Mouse (Mus musculus) left cerebral cortex, adult 9 months (tissue): ENCODE data around the gene Kri1.
"Not testable (repeated sequence)": the region's sequence is repeated elsewhere in the genome, so short reads cannot be mapped to it uniquely, and the experiment has no call there.

ENCODE experiments used
- DNase-seq, 2 experiments: peaks; one replicate each; pipeline ENCODE4 v3.0.0; 2022; ENCODE audit warnings: low spot score in 2 of 2

The Kri1 gene

GRCm38 (mm10) chr9:21274336-21274735, 13.4 kb downstream of the Kri1 start:
- no peak for DNase-seq

GRCm38 (mm10) chr9:21273520-21274228, 14.1 kb downstream of the Kri1 start:
- DNase-seq = no peak

- no peak for DNase-seq
These were observed 14.7 kb downstream of the Kri1 start for GRCm38 (mm10) chr9:21273094-21273493.

- no peak for DNase-seq
These were observed 15.4 kb downstream of the Kri1 start for GRCm38 (mm10) chr9:21272391-21272790.

- not testable (repeated sequence) for DNase-seq
These were observed 18.2 kb downstream of the Kri1 start for GRCm38 (mm10) chr9:21269590-21269989.

GRCm38 (mm10) chr9:21268305-21268704, 19.5 kb downstream of the Kri1 start:
- no peak for DNase-seq

- DNase-seq = no peak
These were observed 20.9 kb downstream of the Kri1 start for GRCm38 (mm10) chr9:21266889-21267288.

GRCm38 (mm10) chr9:21265611-21266010, 22.2 kb downstream of the Kri1 start:
- no peak for DNase-seq

GRCm38 (mm10) chr9:21265000-21265561, 22.7 kb downstream of the Kri1 start, which contains the start of gene Atg4d:
TSS of gene Atg4d (plus strand) at chr9:21265293.
- DNase-seq = peak; percentile 96 to 97

GRCm38 (mm10) chr9:21264272-21264999, 23.3 kb downstream of the Kri1 start:
- DNase-seq = no peak

- DNase-seq = no peak
These were observed 25.9 kb downstream of the Kri1 start for GRCm38 (mm10) chr9:21261831-21262230.

- DNase-seq = no peak
These were observed 27.2 kb downstream of the Kri1 start for GRCm38 (mm10) chr9:21260491-21261040.

GRCm38 (mm10) chr9:21256349-21256748, 31.4 kb downstream of the Kri1 start:
- not testable (repeated sequence) for DNase-seq

GRCm38 (mm10) chr9:21254690-21255089, 33.1 kb downstream of the Kri1 start:
- DNase-seq = no peak

GRCm38 (mm10) chr9:21251116-21251735, 36.5 kb downstream of the Kri1 start:
- no peak for DNase-seq

GRCm38 (mm10) chr9:21250509-21250908, 37.3 kb downstream of the Kri1 start:
- DNase-seq = no peak

- no peak for DNase-seq
These were observed 37.9 kb downstream of the Kri1 start for GRCm38 (mm10) chr9:21249629-21250508.

GRCm38 (mm10) chr9:21248326-21248725, 39.4 kb downstream of the Kri1 start, which contains the start of gene S1pr5:
TSS of gene S1pr5 (minus strand) at chr9:21248443.
- DNase-seq = peak in 1 of 2 experiments; percentile 54

- no peak for DNase-seq
These were observed 41.4 kb downstream of the Kri1 start for GRCm38 (mm10) chr9:21246342-21246741.

- no peak for DNase-seq
These were observed 42.7 kb downstream of the Kri1 start for GRCm38 (mm10) chr9:21245113-21245487.
